Mouse (Mus musculus) c-Kit-positive CD71-positive TER-119-positive erythroid progenitor cells, embryonic 14.5 days (primary cell): ENCODE measurements around the gene Gpatch8.
A peak's percentile ranks its signal among the peaks of the same experiment; 100 is the strongest.

ENCODE experiments used
- DNase-seq: peaks from one replicate; pipeline ENCODE4 v3.0.0-alpha.2; 2013; ENCODE audit warnings: low spot score

The Gpatch8 gene

DNA sequence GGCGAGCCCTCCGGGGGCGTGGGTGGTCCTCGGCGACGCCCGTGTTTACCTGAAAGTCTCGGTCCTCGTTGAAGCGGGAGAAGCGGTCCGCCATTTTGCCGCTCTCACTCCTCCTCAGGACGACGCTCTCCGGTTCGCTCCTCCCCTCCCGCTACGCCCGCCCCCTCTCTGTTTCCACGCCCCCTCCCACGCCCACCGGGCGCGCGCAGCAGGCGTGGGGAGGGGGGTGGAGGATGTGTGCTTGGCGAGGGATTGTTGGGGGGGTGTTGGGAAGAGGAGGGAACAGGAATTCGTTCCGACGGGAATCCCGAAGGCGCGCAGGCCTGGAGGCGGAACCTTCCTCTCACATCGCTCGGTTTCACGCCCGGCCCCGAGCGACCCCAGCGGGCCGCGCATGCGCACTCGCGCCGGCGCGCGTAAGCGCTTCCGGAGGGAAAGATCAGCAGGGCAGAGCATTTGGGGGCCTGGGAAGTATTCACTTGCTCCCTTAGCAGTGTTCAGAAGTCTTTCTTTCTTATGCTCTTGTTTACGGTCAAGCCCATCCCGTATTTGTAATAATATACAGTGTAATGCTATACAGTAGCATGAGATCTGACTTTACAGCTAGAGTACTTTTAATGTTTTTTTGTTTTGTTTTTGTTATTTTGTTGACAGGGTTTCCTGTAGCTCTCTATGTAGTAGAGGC is at the start of gene Gpatch8:
Gene Gpatch8, minus strand, starts transcription at position 362 of the 685 bp plus-strand sequence.
- peak; percentile 87 for DNase-seq

- DNase-seq, result no peak
Observed at GRCm38 (mm10) chr11:102604777-102605552, 48.8 kb upstream of the Gpatch8 start.

GRCm38 (mm10) chr11:102604010-102604584 is 47.9 kb upstream of the Gpatch8 start, which contains the start of gene Fzd2:
Gene Fzd2 (plus strand): TSS chr11:102604396.
- DNase-seq, result no peak

DNA sequence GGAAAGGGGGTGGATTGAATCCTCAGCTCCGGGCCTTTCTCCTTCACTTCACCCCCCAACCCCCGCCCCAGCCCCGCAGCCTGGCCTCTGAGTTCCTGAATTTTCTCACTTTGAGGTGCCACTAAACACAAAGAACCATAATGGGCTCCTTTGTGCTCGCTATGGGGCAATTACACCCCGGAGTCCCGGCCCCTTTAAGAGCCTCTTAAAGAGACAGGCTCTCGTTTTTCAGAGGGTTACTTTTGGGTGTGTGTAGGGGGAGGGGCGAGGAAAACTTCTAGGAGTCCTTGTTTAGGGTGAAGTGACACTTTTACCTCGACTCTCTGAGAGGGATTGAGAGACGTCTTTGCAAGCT is 47.3 kb upstream of the Gpatch8 start:
- DNase-seq, result no peak

GRCm38 (mm10) chr11:102602816-102603495 is 46.8 kb upstream of the Gpatch8 start:
- DNase-seq, result no peak

GRCm38 (mm10) chr11:102599912-102600311 is 43.7 kb upstream of the Gpatch8 start:
- no peak for DNase-seq

DNA sequence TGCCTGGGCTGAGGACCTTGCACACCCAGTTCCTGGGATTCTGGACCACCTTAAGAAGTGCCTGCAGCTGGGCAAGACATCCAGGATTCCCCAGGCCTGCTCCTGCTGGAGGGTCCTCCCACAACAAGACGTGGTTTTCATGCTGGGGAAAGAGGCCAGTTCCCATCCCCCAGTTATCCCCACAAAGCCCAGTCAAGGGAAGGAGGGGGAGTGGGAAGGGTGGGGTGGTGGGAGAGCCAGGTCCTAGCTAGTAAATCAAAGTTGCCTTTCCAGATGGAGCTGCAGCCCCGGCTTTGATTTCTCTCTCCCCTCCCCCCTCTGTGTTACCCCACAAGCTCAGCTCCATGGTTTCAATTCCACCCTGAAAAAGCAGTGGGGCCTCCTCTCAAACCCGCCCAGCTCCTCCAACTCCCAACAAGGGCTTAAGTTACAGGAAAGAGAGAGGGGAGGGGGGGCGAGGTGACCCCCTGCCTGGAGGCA is 39.2 kb upstream of the Gpatch8 start:
- DNase-seq, result no peak

GRCm38 (mm10) chr11:102587554-102587953 is 31.4 kb upstream of the Gpatch8 start:
- DNase-seq, result no peak

DNA sequence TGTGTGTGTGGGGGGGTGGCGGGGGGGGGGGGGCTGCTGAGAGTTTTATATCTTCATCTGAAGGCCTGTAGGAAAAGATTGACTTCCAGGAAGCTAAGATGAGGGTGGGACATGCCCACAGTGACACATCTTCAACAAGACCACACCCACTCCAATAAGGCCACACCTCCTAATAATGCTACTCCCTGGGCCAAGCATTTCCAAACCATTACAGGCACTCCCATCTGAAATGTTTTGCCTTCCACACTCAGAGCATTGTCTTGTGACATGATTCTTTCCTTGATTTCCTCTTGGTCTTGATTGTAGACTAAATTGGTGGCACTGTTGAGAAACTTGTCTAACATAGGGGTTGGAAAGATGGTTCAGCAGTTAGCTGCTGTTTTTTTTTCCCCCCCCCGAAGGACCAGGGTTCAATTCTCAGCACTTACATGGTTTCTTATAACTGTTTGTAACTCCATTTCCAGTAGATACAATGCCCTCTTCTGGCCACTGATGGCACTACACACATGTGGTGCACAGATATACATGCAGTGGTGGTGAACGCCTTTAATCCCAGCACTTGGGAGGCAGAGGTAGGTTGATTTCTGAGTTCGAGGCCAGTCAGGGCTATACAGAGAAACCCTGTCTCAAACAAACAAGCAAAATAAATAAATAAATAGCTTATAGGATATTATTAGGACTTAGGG is 30.4 kb upstream of the Gpatch8 start:
- no peak for DNase-seq

DNA sequence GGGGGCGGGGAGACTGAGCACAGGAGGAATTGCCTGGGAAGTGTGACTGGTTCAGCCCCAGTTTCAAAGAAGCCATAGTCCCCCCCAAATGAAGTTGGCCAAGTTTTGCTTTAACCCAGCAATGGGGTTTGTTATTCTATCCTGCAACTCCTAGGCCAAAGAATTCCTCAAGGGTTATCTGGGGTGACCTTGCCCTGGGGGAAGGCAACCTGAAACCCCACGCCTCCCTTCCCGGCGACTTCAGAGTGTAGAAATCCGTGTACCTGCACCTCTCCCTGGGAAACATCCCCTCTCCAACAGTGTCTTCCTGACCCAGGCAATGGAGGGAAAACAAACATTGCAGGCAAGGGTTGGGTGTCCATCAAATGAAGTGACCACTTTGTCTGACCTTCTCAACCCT is 26.5 kb upstream of the Gpatch8 start:
- DNase-seq, result no peak

- DNase-seq, result no peak
Observed at GRCm38 (mm10) chr11:102582016-102582610, 25.9 kb upstream of the Gpatch8 start.

DNA sequence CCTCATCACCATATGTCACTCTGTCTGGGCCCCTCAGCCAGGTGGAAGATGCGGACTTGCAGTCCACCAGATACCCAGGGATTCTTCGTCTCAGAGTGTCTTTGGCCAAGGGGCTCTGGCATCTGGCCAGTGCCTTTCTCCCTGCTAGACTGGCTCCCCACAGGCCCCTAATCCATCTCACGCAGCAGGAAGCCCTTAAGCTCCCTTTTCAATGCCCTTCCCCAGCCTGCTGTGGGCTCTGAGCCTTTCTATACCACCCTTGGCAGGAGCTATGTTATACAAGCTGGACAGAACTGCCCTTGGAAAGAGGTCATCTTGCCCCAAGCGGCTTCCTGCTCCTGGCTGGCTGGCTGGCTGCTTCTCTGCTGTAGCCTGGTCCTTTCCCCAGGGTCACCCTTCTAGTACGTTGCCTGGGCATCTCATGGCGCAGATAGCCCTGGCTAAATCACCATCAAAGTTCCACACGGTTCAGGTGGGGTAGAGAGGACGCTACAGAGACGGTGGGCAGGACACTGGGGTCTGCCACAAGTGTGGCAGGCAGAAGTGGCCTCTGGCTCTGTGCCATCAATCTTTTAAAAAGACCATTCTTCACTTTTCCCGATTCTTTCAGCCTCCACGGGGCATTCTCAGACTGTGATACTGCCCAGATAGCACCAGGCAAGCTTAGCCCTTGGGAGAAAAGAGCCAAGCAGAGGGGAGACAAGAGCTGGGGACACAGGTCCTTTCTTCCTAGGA is 25.3 kb upstream of the Gpatch8 start:
- no peak for DNase-seq

GRCm38 (mm10) chr11:102580034-102580330 is 23.8 kb upstream of the Gpatch8 start:
- no peak for DNase-seq

- DNase-seq, result no peak
Observed at GRCm38 (mm10) chr11:102579165-102580033, 23.2 kb upstream of the Gpatch8 start, which contains the start of gene Gm11627. Gene Gm11627 (minus strand): TSS chr11:102579461.

GRCm38 (mm10) chr11:102578341-102579118 is 22.3 kb upstream of the Gpatch8 start:
- DNase-seq, result peak; percentile 81

DNA sequence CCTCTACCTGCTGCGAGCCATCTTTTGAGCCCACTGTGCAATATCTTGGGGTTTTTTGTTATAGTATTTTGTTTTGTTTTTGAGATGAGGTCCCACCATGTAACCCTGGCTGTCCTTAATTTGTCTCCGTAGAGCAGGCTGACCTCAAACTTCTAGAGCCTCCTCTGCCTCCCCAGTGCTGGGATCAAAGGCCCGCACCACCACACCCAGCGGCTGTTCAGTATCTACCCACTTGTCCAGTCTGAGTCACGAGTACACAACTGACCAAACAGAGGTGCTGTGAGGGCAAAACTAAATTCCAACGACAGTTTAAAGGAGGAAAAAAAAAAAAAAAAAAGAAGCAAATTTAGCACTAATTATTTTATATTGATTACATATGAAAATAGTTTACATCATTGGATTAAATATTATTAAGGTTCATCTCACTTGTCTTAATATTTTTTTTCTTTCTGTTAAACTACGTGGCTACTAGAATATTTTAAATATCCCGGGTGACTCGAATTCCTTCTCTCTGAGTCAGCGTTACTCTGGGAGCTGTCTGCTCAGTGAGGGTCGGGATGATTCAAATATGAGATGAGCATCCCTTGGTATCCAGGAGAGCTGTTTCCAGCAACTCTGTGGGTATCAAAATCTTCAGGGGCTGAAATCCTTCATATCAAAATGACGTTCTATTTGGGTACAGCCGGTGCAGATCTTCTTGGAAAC is 20.0 kb upstream of the Gpatch8 start:
- DNase-seq, result no peak

- no peak for DNase-seq
Observed at GRCm38 (mm10) chr11:102575034-102575433, 18.8 kb upstream of the Gpatch8 start.
